Mouse (Mus musculus): ENCODE measurements around the gene 4932438A13Rik. TPM values are rescaled to one million over a fixed set of nuclear protein-coding genes. Genes with fewer than 3 reads are reported as not detected.

4932438A13Rik gene
- polyA plus RNA-seq, 1 experiment from 2014 or later: 48.8 TPM

GRCm38 (mm10) chr3:36941572-36941971, 78.7 kb downstream of the 4932438A13Rik start:
- Histone ChIP-seq H3K4me3 (ENCODE audit: control insufficient read depth in 1 of 2, insufficient read depth in 1 of 2, low read depth in 1 of 2, low read length in 2 of 2) (no peak overlapping the region), H3K27me3 (ENCODE audit: control insufficient read depth, insufficient read depth, low read length) (no peaks in the 10 kb centered on the region), H3K4me2 (ENCODE audit: low read length) (no peak overlapping the region), H3K36me3 (ENCODE audit: control insufficient read depth, insufficient read depth, low read length) (peaks cover 24% of the 10 kb centered on the region), H3K27ac (replicated peaks in 1 of 2; ENCODE audit: control insufficient read depth in 1 of 2, insufficient read depth in 1 of 2, low read depth in 2 of 2, low read length in 2 of 2) (no peak overlapping the region), H3K4me1 (ENCODE audit: control insufficient read depth in 2 of 2, insufficient read depth in 2 of 2, low read length in 2 of 2) (peaks cover 0 to 5% of the 10 kb centered on the region in 2 experiments; a peak in 2 of 4 replicates), H3K9me3 (ENCODE audit: control insufficient read depth, low read length) (no peaks in the 10 kb centered on the region), H3K9ac (ENCODE audit: low read length) (no peak overlapping the region)
- 30% methylated on average over 5 of the region's 5 CpGs for WGBS
- no peak for ATAC-seq (ENCODE audit: insufficient number of reproducible peaks, insufficient read depth, low FRiP score, low read depth)

- Histone ChIP-seq H3K4me1 (ENCODE audit: control insufficient read depth in 2 of 2, insufficient read depth in 2 of 2, low read length in 2 of 2) (peaks cover 0 to 5% of the 10 kb centered on the region in 2 experiments; a peak in 2 of 4 replicates), H3K27ac (replicated peaks in 1 of 2; ENCODE audit: control insufficient read depth in 1 of 2, insufficient read depth in 1 of 2, low read depth in 2 of 2, low read length in 2 of 2) (no peak overlapping the region), H3K27me3 (ENCODE audit: control insufficient read depth, insufficient read depth, low read length) (no peaks in the 10 kb centered on the region), H3K9ac (ENCODE audit: low read length) (no peak overlapping the region), H3K36me3 (ENCODE audit: control insufficient read depth, insufficient read depth, low read length) (peaks cover 23% of the 10 kb centered on the region), H3K9me3 (ENCODE audit: control insufficient read depth, low read length) (no peaks in the 10 kb centered on the region), H3K4me3 (ENCODE audit: control insufficient read depth in 1 of 2, insufficient read depth in 1 of 2, low read depth in 1 of 2, low read length in 2 of 2) (no peak overlapping the region), H3K4me2 (ENCODE audit: low read length) (no peak overlapping the region)
- 71% methylated on average over 6 of the region's 6 CpGs for WGBS
- ATAC-seq (ENCODE audit: insufficient number of reproducible peaks, insufficient read depth, low FRiP score, low read depth): no peak
Measured at GRCm38 (mm10) chr3:36942108-36942507, 79.2 kb downstream of the 4932438A13Rik start.

GRCm38 (mm10) chr3:36943706-36944105, 80.8 kb downstream of the 4932438A13Rik start:
- no peaks in the 10 kb centered on the region for H3K9me3 ChIP-seq (ENCODE audit: control insufficient read depth, low read length)
- no peak overlapping the region for H3K4me3 ChIP-seq (ENCODE audit: control insufficient read depth in 1 of 2, insufficient read depth in 1 of 2, low read depth in 1 of 2, low read length in 2 of 2)
- H3K4me1 ChIP-seq (ENCODE audit: control insufficient read depth in 2 of 2, insufficient read depth in 2 of 2, low read length in 2 of 2): peaks cover 0 to 5% of the 10 kb centered on the region in 2 experiments; a peak in 2 of 4 replicates
- no peak overlapping the region for H3K27ac ChIP-seq (replicated peaks in 1 of 2; ENCODE audit: control insufficient read depth in 1 of 2, insufficient read depth in 1 of 2, low read depth in 2 of 2, low read length in 2 of 2)
- H3K4me2 ChIP-seq (ENCODE audit: low read length): no peak overlapping the region
- no peaks in the 10 kb centered on the region for H3K27me3 ChIP-seq (ENCODE audit: control insufficient read depth, insufficient read depth, low read length)
- ATAC-seq (ENCODE audit: insufficient number of reproducible peaks, insufficient read depth, low FRiP score, low read depth): no peak
- H3K9ac ChIP-seq (ENCODE audit: low read length): no peak overlapping the region
- peaks cover 34% of the 10 kb centered on the region for H3K36me3 ChIP-seq (ENCODE audit: control insufficient read depth, insufficient read depth, low read length)

GRCm38 (mm10) chr3:37037979-37038378, 175.1 kb downstream of the 4932438A13Rik start:
- no peak for ATAC-seq (ENCODE audit: insufficient number of reproducible peaks, insufficient read depth, low FRiP score, low read depth)
- peaks cover 74% of the 10 kb centered on the region for H3K36me3 ChIP-seq (ENCODE audit: control insufficient read depth, insufficient read depth, low read length)
- H3K27me3 ChIP-seq (ENCODE audit: control insufficient read depth, insufficient read depth, low read length): no peaks in the 10 kb centered on the region
- no peak overlapping the region for H3K27ac ChIP-seq (replicated peaks in 1 of 2; ENCODE audit: control insufficient read depth in 1 of 2, insufficient read depth in 1 of 2, low read depth in 2 of 2, low read length in 2 of 2)
- WGBS: 92% methylated on average over 2 of the region's 2 CpGs
- no peak overlapping the region for H3K4me2 ChIP-seq (ENCODE audit: low read length)
- H3K9me3 ChIP-seq (ENCODE audit: control insufficient read depth, low read length): no peaks in the 10 kb centered on the region
- no peak overlapping the region for H3K9ac ChIP-seq (ENCODE audit: low read length)
- no peaks in the 10 kb centered on the region for H3K4me1 ChIP-seq (ENCODE audit: control insufficient read depth in 2 of 2, insufficient read depth in 2 of 2, low read length in 2 of 2)
- no peak overlapping the region for H3K4me3 ChIP-seq (ENCODE audit: control insufficient read depth in 1 of 2, insufficient read depth in 1 of 2, low read depth in 1 of 2, low read length in 2 of 2)

GRCm38 (mm10) chr3:37039811-37040210, 176.9 kb downstream of the 4932438A13Rik start:
- H3K4me2 ChIP-seq (ENCODE audit: low read length): no peak overlapping the region
- H3K4me3 ChIP-seq (ENCODE audit: control insufficient read depth in 1 of 2, insufficient read depth in 1 of 2, low read depth in 1 of 2, low read length in 2 of 2): no peak overlapping the region
- H3K9ac ChIP-seq (ENCODE audit: low read length): no peak overlapping the region
- H3K27me3 ChIP-seq (ENCODE audit: control insufficient read depth, insufficient read depth, low read length): no peaks in the 10 kb centered on the region
- no peak for ATAC-seq (ENCODE audit: insufficient number of reproducible peaks, insufficient read depth, low FRiP score, low read depth)
- H3K9me3 ChIP-seq (ENCODE audit: control insufficient read depth, low read length): no peaks in the 10 kb centered on the region
- peaks cover 82% of the 10 kb centered on the region for H3K36me3 ChIP-seq (ENCODE audit: control insufficient read depth, insufficient read depth, low read length)
- H3K4me1 ChIP-seq (ENCODE audit: control insufficient read depth in 2 of 2, insufficient read depth in 2 of 2, low read length in 2 of 2): no peaks in the 10 kb centered on the region
- no peak overlapping the region for H3K27ac ChIP-seq (replicated peaks in 1 of 2; ENCODE audit: control insufficient read depth in 1 of 2, insufficient read depth in 1 of 2, low read depth in 2 of 2, low read length in 2 of 2)

GRCm38 (mm10) chr3:37051491-37051890, 188.6 kb downstream of the 4932438A13Rik start:
- WGBS: 94% methylated on average over 1 of the region's 1 CpGs
- peaks cover 44% of the 10 kb centered on the region for H3K36me3 ChIP-seq (ENCODE audit: control insufficient read depth, insufficient read depth, low read length)

GRCm38 (mm10) chr3:37063406-37063805, 200.5 kb downstream of the 4932438A13Rik start, which contains the start of gene Adad1:
Gene Adad1 (plus strand): TSS chr3:37063527.
- no peak for ATAC-seq (ENCODE audit: insufficient number of reproducible peaks, insufficient read depth, low FRiP score, low read depth)
- peak within 1 kb of the TSS; percentile 65 for H3K4me2 ChIP-seq (ENCODE audit: low read length)
- H3K36me3 ChIP-seq (ENCODE audit: control insufficient read depth, insufficient read depth, low read length): no peaks in the 10 kb centered on the region
- H3K4me1 ChIP-seq (ENCODE audit: control insufficient read depth in 2 of 2, insufficient read depth in 2 of 2, low read length in 2 of 2): 0 out of 4 replicates have a peak, but pooled peaks cover 0 to 3% of the 10 kb centered on the region in 2 experiments
- peaks cover 10% of the 10 kb centered on the region; the same call in 1 of the 2 replicates for H3K9me3 ChIP-seq (ENCODE audit: control insufficient read depth, low read length)
- no peak within 1 kb of the TSS; the same call in 1 of the 2 replicates for H3K9ac ChIP-seq (ENCODE audit: low read length)
- H3K27me3 ChIP-seq (ENCODE audit: control insufficient read depth, insufficient read depth, low read length): no peaks in the 10 kb centered on the region
- H3K4me3 ChIP-seq (ENCODE audit: control insufficient read depth in 1 of 2, insufficient read depth in 1 of 2, low read depth in 1 of 2, low read length in 2 of 2): peak within 1 kb of the TSS; percentile 24 to 31; a peak in 3 of 4 replicates
- no peak within 1 kb of the TSS for H3K27ac ChIP-seq (replicated peaks in 1 of 2; ENCODE audit: control insufficient read depth in 1 of 2, insufficient read depth in 1 of 2, low read depth in 2 of 2, low read length in 2 of 2)
- WGBS: 43% methylated on average over 39 of the region's 39 CpGs

More at GRCm38 (mm10) chr3:37051491-37051890, 188.6 kb downstream of the 4932438A13Rik start:
- no peak overlapping the region for H3K4me3 ChIP-seq (ENCODE audit: control insufficient read depth in 1 of 2, insufficient read depth in 1 of 2, low read depth in 1 of 2, low read length in 2 of 2)
- no peaks in the 10 kb centered on the region for H3K9me3 ChIP-seq (ENCODE audit: control insufficient read depth, low read length)
- H3K27ac ChIP-seq (replicated peaks in 1 of 2; ENCODE audit: control insufficient read depth in 1 of 2, insufficient read depth in 1 of 2, low read depth in 2 of 2, low read length in 2 of 2): no peak overlapping the region
- no peaks in the 10 kb centered on the region for H3K27me3 ChIP-seq (ENCODE audit: control insufficient read depth, insufficient read depth, low read length)
- no peaks in the 10 kb centered on the region for H3K4me1 ChIP-seq (ENCODE audit: control insufficient read depth in 2 of 2, insufficient read depth in 2 of 2, low read length in 2 of 2)
- H3K9ac ChIP-seq (ENCODE audit: low read length): no peak overlapping the region
- ATAC-seq (ENCODE audit: insufficient number of reproducible peaks, insufficient read depth, low FRiP score, low read depth): no peak
- no peak overlapping the region for H3K4me2 ChIP-seq (ENCODE audit: low read length)

- H3K4me1 ChIP-seq (ENCODE audit: control insufficient read depth in 2 of 2, insufficient read depth in 2 of 2, low read length in 2 of 2): no peaks in the 10 kb centered on the region
- no peaks in the 10 kb centered on the region for H3K36me3 ChIP-seq (ENCODE audit: control insufficient read depth, insufficient read depth, low read length)
- no peak overlapping the region for H3K9ac ChIP-seq (ENCODE audit: low read length)
- H3K4me2 ChIP-seq (ENCODE audit: low read length): no peak overlapping the region
- H3K27ac ChIP-seq (replicated peaks in 1 of 2; ENCODE audit: control insufficient read depth in 1 of 2, insufficient read depth in 1 of 2, low read depth in 2 of 2, low read length in 2 of 2): no peak overlapping the region
- H3K27me3 ChIP-seq (ENCODE audit: control insufficient read depth, insufficient read depth, low read length): no peaks in the 10 kb centered on the region
- H3K9me3 ChIP-seq (ENCODE audit: control insufficient read depth, low read length): no peaks in the 10 kb centered on the region
- ATAC-seq (ENCODE audit: insufficient number of reproducible peaks, insufficient read depth, low FRiP score, low read depth): no peak
- H3K4me3 ChIP-seq (ENCODE audit: control insufficient read depth in 1 of 2, insufficient read depth in 1 of 2, low read depth in 1 of 2, low read length in 2 of 2): no peak overlapping the region
Measured at GRCm38 (mm10) chr3:37073211-37073610, 210.3 kb downstream of the 4932438A13Rik start.

Data from heart, embryonic 14.5 days (tissue).